Mouse (Mus musculus) hindbrain, embryonic 14.5 days (tissue): ENCODE measurements around the gene Zfp423. TPM values are rescaled to one million over a fixed set of nuclear protein-coding genes. Genes with fewer than 3 reads are reported as not detected.
A peak's percentile ranks its signal among the peaks of the same experiment; 100 is the strongest.

ENCODE experiments used
- ATAC-seq: fragments of 200-750 bp; cut with Nextera tagmentation; 2 replicates; pipeline ENCODE4 v1.8.0; 2017; ENCODE audit warnings: moderate number of reproducible peaks, mild to moderate bottlenecking, moderate TSS enrichment, moderate library complexity; ENCODE audit not compliant: low FRiP score
- DNase-seq: peaks from one replicate; pipeline ENCODE4 v3.0.0-alpha.2; 2015; ENCODE audit warnings: low spot score
- H3K27ac ChIP-seq: fragments of 300-500 bp; sonication (generic); 2 replicates; pipeline ENCODE4 v1.5.1; 2014; ENCODE audit warnings: mild to moderate bottlenecking, moderate library complexity
- H3K27me3 ChIP-seq: fragments of 300-500 bp; sonication (generic); 2 replicates; pipeline ENCODE4 v1.6.1; 2014; ENCODE audit warnings: mild to moderate bottlenecking, low read length, mixed read lengths; ENCODE audit not compliant: control insufficient read depth, insufficient read depth
- H3K36me3 ChIP-seq: fragments of 300-500 bp; sonication (generic); replicated peaks from 2 replicates; pipeline ENCODE4 v1.6.1; 2014; ENCODE audit not compliant: control insufficient read depth, insufficient read depth
- H3K4me1 ChIP-seq: fragments of 300-500 bp; sonication (generic); replicated peaks from 2 replicates; pipeline ENCODE4 v1.6.1; 2014; ENCODE audit warnings: antibody characterized with exemption, low read length, mixed read lengths; ENCODE audit not compliant: control insufficient read depth, insufficient read depth
- H3K4me2 ChIP-seq: fragments of 300-500 bp; sonication (generic); replicated peaks from 2 replicates; pipeline ENCODE4 v1.6.1; 2014; ENCODE audit warnings: mild to moderate bottlenecking, moderate library complexity
- H3K4me3 ChIP-seq: fragments of 300-500 bp; sonication (generic); replicated peaks from 2 replicates; pipeline ENCODE4 v1.5.1; 2014; ENCODE audit warnings: mild to moderate bottlenecking, low read length
- H3K9ac ChIP-seq: fragments of 300-500 bp; sonication (generic); 2 replicates; pipeline ENCODE4 v1.6.1; 2014
- H3K9me3 ChIP-seq: fragments of 300-500 bp; sonication (generic); 2 replicates; pipeline ENCODE4 v1.6.1; 2016; ENCODE audit warnings: low read length; ENCODE audit not compliant: control insufficient read depth
- whole genome bisulfite sequencing: fragments of 180-500 bp; shearing (Covaris S2); extraction: QIAGEN DNeasy Blood & Tissue Kit; methylation state at CpG from one replicate; pipeline ENCODE4 v1.1.7; 2014; 5-methylcytosine and 5-hydroxymethylcytosine counted together
- polyA plus RNA-seq: library from polyadenylated mRNA; unstranded; fragments of >200 nt; fragmentation: Nextera tagmentation; extraction: Ambion mirVana; gene quantifications from 2 replicates; pipeline ENCODE4 v1.2.1, GENCODE M21; 2014

The Zfp423 gene
- polyA plus RNA-seq, 1 experiment from 2014 or later: 42.3 TPM

DNA sequence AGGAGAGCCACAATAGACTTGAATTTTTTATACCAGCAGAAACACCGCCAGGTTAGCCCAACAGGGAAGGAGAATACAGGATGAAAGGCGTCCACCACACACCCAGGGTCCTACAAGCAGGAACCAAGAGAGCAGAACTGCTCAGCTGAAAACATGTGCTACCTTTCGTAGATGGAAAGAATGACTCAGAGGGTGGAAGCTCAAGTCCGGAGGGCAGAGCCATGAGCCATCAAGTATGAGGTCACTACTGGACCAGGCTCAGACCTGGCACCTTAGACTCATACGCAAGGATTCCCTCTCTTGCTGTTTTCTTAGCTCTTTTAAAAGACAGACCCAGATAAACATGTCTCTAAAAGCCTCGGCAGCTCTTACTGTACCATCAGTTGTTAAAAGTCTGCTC lies 168.3 kb downstream of the Zfp423 start:
- Histone ChIP-seq H3K4me2 (no peak overlapping the region), H3K4me3 (no peak overlapping the region), H3K9ac (no peak overlapping the region), H3K27me3 (no peaks in the 10 kb centered on the region), H3K4me1 (no peaks in the 10 kb centered on the region; the same call in none of the 2 replicates), H3K27ac (no peak overlapping the region), H3K36me3 (no peaks in the 10 kb centered on the region), H3K9me3 (no peaks in the 10 kb centered on the region)
- DNase-seq (no peak), ATAC-seq (no peak)
- 89% methylated on average over 6 of the region's 6 CpGs for WGBS

DNA sequence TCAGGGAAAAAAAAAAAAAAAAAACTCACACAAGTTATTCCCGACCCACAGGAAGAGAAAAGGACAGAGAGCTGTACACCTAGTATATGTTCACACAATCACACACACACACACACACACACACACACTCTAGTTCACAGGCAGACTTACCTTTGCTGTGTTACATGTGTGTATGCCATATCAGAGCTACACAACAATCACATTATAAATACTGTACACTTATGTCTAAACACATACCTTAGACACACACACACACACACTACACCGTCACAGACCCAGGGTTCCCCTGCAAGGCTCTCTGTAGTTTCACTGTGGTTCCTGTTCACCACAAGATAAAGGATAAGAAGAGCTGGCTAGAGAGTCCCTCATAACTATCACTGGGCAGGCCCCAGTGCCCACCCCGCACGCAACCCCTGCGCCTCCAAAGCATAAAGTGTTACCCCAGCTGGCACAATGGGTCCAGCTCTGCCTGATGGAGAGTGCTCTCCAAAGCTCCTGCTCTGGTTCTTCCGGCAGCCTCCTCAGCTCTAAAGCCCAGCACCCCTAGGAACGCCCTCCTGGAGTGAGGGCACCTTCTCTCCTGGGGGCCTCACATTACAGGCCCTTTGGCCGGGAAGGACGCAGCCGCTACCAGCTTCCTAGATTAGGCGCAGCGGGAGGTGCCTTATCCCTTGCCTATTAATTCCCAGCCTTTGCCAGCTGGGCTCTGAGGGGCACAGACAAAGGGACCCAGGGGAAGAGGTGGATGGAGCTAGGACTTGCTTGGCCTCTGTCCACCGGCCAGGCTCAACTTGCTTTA lies 174.6 kb downstream of the Zfp423 start:
- H3K9ac ChIP-seq: no peak overlapping the region
- H3K36me3 ChIP-seq: peaks cover 31% of the 10 kb centered on the region
- peaks cover 25% of the 10 kb centered on the region for H3K4me1 ChIP-seq
- H3K27me3 ChIP-seq: no peaks in the 10 kb centered on the region
- 38% methylated on average over 13 of the region's 13 CpGs for WGBS
- no peaks in the 10 kb centered on the region for H3K9me3 ChIP-seq
- no peak for DNase-seq
- H3K4me2 ChIP-seq: no peak overlapping the region
- H3K27ac ChIP-seq: no peak overlapping the region; the same call in 1 of the 2 replicates
- no peak overlapping the region for H3K4me3 ChIP-seq
- ATAC-seq: no peak

DNA sequence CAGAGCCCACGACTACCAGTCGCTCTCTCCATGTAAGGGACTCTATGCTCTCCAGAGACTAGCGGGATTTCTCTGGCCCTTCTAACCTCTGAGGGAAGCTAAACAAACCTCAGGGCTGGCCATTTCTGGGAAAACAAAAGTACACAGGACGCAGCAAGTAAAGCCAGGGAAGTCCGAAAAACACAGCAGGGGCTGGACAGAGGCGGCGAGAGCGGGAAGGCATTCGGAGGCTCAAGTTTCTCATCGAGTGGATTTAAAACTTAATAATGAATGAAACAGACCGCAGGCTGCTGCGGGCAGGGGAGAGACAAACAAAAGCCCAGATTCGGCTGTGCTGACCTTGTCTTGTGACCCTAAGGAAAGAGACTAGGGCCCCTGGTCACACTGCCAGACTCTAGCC lies 175.2 kb downstream of the Zfp423 start:
- no peak overlapping the region; the same call in 1 of the 2 replicates for H3K4me2 ChIP-seq
- peaks cover 25% of the 10 kb centered on the region for H3K4me1 ChIP-seq
- WGBS: 5% methylated on average over 13 of the region's 13 CpGs
- H3K36me3 ChIP-seq: peaks cover 31% of the 10 kb centered on the region
- no peaks in the 10 kb centered on the region for H3K9me3 ChIP-seq
- ATAC-seq: no peak
- 0 out of 2 replicates have a peak overlapping the region, but pooled peaks have one; percentile 41 for H3K9ac ChIP-seq
- no peak overlapping the region for H3K4me3 ChIP-seq
- no peak for DNase-seq
- H3K27me3 ChIP-seq: no peaks in the 10 kb centered on the region
- H3K27ac ChIP-seq: peak overlapping the region; percentile 21; the same call in 1 of the 2 replicates

DNA sequence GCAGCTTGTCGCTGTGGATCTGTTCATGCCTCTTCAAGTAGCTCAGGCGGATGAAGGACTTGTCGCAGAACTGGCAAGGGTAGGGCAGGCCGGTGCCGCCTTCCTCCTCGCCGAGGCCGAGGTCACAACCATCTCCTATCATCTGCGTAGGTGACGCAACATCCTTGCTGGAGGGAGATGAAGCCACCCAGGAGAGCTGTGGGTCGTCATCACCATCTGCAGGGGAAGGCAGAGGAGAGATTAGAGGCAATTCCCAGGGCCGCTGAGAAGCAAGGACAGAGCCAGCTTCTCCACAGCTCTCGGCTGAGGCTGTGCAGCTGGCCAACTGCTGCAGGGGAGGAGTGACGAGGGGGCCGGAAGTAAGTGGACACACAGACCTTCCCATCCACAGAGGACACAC lies 176.2 kb downstream of the Zfp423 start:
- peaks cover 26% of the 10 kb centered on the region for H3K4me1 ChIP-seq
- H3K27ac ChIP-seq: no peak overlapping the region
- no peaks in the 10 kb centered on the region for H3K27me3 ChIP-seq
- no peak overlapping the region for H3K9ac ChIP-seq
- H3K9me3 ChIP-seq: no peaks in the 10 kb centered on the region
- 71% methylated on average over 15 of the region's 15 CpGs for WGBS
- H3K36me3 ChIP-seq: peaks cover 31% of the 10 kb centered on the region
- no peak overlapping the region for H3K4me2 ChIP-seq
- ATAC-seq: no peak
- no peak overlapping the region for H3K4me3 ChIP-seq
- DNase-seq: no peak

DNA sequence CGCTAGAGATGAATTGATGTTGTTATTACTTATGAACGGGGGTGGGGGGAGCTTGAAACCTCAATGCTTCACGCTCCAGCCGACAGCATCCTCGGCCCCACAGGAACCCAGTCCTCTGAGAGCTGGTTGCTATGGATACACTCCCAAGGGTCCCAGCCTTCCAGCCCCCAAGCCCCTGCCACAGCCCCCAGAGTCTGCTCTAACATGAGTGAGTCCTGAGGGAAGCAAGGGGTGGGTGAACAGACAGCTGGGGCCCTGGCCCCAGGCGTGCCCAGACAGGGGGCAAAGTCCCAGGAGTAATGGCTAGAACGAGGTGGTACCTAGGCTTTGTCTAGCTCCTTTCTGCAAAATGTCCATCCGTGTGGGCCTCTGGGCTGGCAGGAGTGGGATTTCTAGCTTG lies 181.8 kb downstream of the Zfp423 start:
- no peak overlapping the region for H3K4me2 ChIP-seq
- H3K27ac ChIP-seq: peak overlapping the region; percentile 64
- ATAC-seq (no peak), DNase-seq (no peak)
- 9% methylated on average over 8 of the region's 8 CpGs for WGBS
- peaks cover 18% of the 10 kb centered on the region for H3K4me1 ChIP-seq
- peaks cover 31% of the 10 kb centered on the region for H3K36me3 ChIP-seq
- no peaks in the 10 kb centered on the region for H3K9me3 ChIP-seq
- 0 out of 2 replicates have a peak overlapping the region, but pooled peaks have one; percentile 6 for H3K9ac ChIP-seq
- no peaks in the 10 kb centered on the region for H3K27me3 ChIP-seq
- no peak overlapping the region for H3K4me3 ChIP-seq

DNA sequence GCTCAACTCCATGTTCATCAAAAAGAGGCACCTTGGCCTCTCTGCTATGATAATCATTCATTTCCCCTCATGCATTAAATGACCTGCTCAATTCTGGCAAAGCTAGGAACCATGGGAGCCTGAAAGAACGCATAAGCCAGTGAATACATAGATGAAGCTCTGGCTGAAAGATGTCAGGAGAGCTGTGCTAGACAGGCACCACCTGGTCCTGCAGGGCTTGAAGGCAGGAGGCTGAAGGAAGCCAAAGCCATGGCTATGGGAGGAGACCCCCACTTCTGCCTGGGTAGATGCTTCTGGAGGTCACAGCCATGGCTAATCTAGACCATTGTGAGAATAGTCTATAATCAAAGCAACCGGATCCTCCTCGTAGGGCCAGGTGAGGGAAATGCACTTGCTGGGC lies 183.5 kb downstream of the Zfp423 start:
- H3K4me3 ChIP-seq: no peak overlapping the region
- DNase-seq (no peak), ATAC-seq (no peak)
- no peak overlapping the region for H3K9ac ChIP-seq
- H3K9me3 ChIP-seq: no peaks in the 10 kb centered on the region
- no peaks in the 10 kb centered on the region for H3K27me3 ChIP-seq
- no peak overlapping the region for H3K27ac ChIP-seq
- peaks cover 18% of the 10 kb centered on the region for H3K4me1 ChIP-seq
- WGBS: 90% methylated on average over 3 of the region's 3 CpGs
- peaks cover 14% of the 10 kb centered on the region for H3K36me3 ChIP-seq
- no peak overlapping the region for H3K4me2 ChIP-seq

DNA sequence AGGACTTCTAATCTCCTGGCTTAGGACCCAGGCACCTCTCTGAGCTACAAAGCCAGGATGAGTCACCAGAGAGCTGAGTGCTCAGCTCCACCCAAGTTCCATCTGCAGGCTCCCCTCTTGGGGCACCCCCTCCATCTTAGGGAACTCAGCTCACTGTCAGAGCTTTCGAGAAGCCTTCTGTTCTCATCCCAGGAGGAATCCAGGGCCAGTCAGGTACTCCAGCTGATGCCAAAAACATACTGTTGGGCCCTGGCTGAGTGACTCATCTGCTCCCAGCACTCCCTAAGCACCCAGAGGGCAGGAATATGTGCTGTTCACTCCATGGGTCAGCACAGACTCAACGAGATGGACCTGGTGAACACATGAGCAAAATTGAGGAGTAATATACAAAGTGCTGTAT lies 184.4 kb downstream of the Zfp423 start:
- peaks cover 5% of the 10 kb centered on the region; the same call in 1 of the 2 replicates for H3K36me3 ChIP-seq
- no peak overlapping the region for H3K4me2 ChIP-seq
- no peaks in the 10 kb centered on the region for H3K27me3 ChIP-seq
- no peak overlapping the region for H3K27ac ChIP-seq
- ATAC-seq (no peak), DNase-seq (no peak)
- H3K4me1 ChIP-seq: peaks cover 18% of the 10 kb centered on the region
- H3K9ac ChIP-seq: no peak overlapping the region
- H3K9me3 ChIP-seq: no peaks in the 10 kb centered on the region
- 70% methylated on average over 2 of the region's 2 CpGs for WGBS
- H3K4me3 ChIP-seq: no peak overlapping the region

DNA sequence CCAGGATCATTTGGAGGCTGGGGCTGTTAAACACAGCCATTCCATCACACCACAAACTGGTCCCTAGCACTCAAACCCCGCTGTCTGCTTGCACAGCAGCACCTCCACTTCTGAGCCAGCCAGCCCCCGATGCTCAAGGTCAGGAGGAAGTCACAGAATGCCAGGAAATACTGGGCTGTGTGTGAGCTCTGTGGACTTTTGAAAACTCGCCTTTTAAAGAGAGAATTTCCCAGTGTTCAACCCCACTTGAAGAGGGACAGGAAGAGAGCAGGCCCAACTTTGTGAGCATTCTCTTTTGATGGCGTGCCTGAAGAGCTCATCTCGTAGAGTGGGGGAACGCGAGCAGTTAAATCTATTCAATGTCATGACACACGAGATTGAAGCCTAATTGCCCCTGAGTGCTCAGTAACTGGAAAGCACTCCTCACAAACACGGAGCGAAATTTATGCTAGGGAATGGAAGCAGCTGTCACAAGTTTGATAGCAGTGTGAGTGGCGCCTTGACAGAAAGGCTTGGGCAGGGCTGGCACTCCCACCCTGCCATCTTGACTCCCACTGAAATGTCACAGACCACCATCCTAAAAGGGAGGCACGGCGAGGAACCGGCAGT lies 186.4 kb downstream of the Zfp423 start:
- DNase-seq: no peak
- no peaks in the 10 kb centered on the region for H3K9me3 ChIP-seq
- WGBS: 74% methylated on average over 14 of the region's 14 CpGs
- 0 out of 2 replicates have a peak, but pooled peaks cover 5% of the 10 kb centered on the region for H3K36me3 ChIP-seq
- H3K4me1 ChIP-seq: peaks cover 14% of the 10 kb centered on the region
- ATAC-seq: no peak
- no peak overlapping the region for H3K9ac ChIP-seq
- H3K27ac ChIP-seq: no peak overlapping the region
- H3K4me3 ChIP-seq: no peak overlapping the region
- no peak overlapping the region for H3K4me2 ChIP-seq
- no peaks in the 10 kb centered on the region for H3K27me3 ChIP-seq

DNA sequence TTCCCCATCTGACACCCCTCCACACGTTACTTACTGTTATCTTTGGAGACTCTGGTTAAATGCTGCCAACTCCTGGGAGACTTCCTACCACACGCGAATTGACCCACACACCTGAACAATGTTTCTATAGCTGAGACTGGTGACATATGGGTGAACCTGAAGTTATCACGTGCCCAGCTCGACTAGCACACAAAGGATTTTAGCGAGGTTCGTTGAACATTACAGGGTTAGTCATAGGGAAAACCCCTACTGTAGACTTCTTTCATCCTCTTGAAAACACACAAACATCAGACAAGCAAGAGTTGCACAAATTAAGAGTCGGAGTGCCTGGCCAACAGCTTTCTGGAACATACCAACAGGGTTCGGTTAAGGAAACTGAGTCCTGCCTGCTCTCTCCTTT lies 191.5 kb downstream of the Zfp423 start:
- DNase-seq: no peak
- ATAC-seq: no peak
- 82% methylated on average over 9 of the region's 9 CpGs for WGBS

More for the DNA sequence above, 191.5 kb downstream of the Zfp423 start:
- Histone ChIP-seq H3K27ac (no peak overlapping the region), H3K4me1 (no peaks in the 10 kb centered on the region), H3K4me2 (no peak overlapping the region), H3K4me3 (no peak overlapping the region), H3K9ac (no peak overlapping the region), H3K9me3 (no peaks in the 10 kb centered on the region), H3K36me3 (no peaks in the 10 kb centered on the region), H3K27me3 (no peaks in the 10 kb centered on the region)
